Mouse (Mus musculus) intestine, embryonic 14.5 days (tissue): ENCODE measurements around the gene 4930522L14Rik. TPM values are rescaled to one million over a fixed set of nuclear protein-coding genes. Genes with fewer than 3 reads are reported as not detected.
"Not testable (repeated sequence)": the region's sequence is repeated elsewhere in the genome, so short reads cannot be mapped to it uniquely, and the experiment has no call there.

Experiments
- ATAC-seq: fragments of 200-750 bp; cut with Nextera tagmentation; replicated peaks from 2 replicates; pipeline ENCODE4 v1.8.0; 2017; ENCODE audit warnings: low read depth, moderate number of reproducible peaks, moderate TSS enrichment, moderate library complexity; ENCODE audit not compliant: low FRiP score, low TSS enrichment
- DNase-seq: peaks from one replicate; pipeline ENCODE4 v3.0.0-alpha.2; 2018; ENCODE audit warnings: low spot score
- H3K27ac ChIP-seq: fragments of 300-500 bp; sonication (generic); 2 replicates; pipeline ENCODE4 v1.5.1; 2014; ENCODE audit warnings: low read depth, mild to moderate bottlenecking, control low read depth
- H3K27me3 ChIP-seq: fragments of 300-500 bp; sonication (generic); replicated peaks from 2 replicates; pipeline ENCODE4 v1.6.1; 2014; ENCODE audit warnings: low read length, control low read depth; ENCODE audit not compliant: control insufficient read depth, insufficient read depth
- H3K36me3 ChIP-seq: fragments of 300-500 bp; sonication (generic); 2 replicates; pipeline ENCODE4 v1.6.1; 2014; ENCODE audit warnings: low read length, control low read depth; ENCODE audit not compliant: control insufficient read depth, insufficient read depth
- H3K4me1 ChIP-seq: fragments of 300-500 bp; sonication (generic); replicated peaks from 2 replicates; pipeline ENCODE4 v1.6.1; 2014; ENCODE audit warnings: low read length, control low read depth, mixed read lengths; ENCODE audit not compliant: control insufficient read depth, insufficient read depth
- H3K4me2 ChIP-seq: fragments of 300-500 bp; sonication (generic); 2 replicates; pipeline ENCODE4 v1.6.1; 2014; ENCODE audit warnings: low read length
- H3K4me3 ChIP-seq: fragments of 300-500 bp; sonication (generic); 2 replicates; pipeline ENCODE4 v1.5.1; 2014; ENCODE audit warnings: low read depth, low read length, control low read depth, mixed read lengths
- H3K9ac ChIP-seq: fragments of 300-500 bp; sonication (generic); 2 replicates; pipeline ENCODE4 v1.6.1; 2014; ENCODE audit warnings: mild to moderate bottlenecking, low read length
- H3K9me3 ChIP-seq: fragments of 300-500 bp; sonication (generic); 2 replicates; pipeline ENCODE4 v1.6.1; 2016; ENCODE audit warnings: low read length, control low read depth; ENCODE audit not compliant: control insufficient read depth
- WGBS: fragments of 180-500 bp; shearing (Covaris S2); extraction: QIAGEN DNeasy Blood & Tissue Kit; methylation state at CpG from one replicate; pipeline ENCODE4 v1.1.7; 2014; 5-methylcytosine and 5-hydroxymethylcytosine counted together
- polyA plus RNA-seq: library from polyadenylated mRNA; unstranded; fragments of >200 nt; fragmentation: Nextera tagmentation; extraction: Ambion mirVana; gene quantifications from 2 replicates; pipeline ENCODE4 v1.2.1, GENCODE M21; 2014

4930522L14Rik gene
- polyA plus RNA-seq: 12.1 and 13.1 TPM in 2 replicates

- not testable (repeated sequence) for H3K36me3 ChIP-seq, H3K27me3 ChIP-seq, H3K27ac ChIP-seq, H3K4me1 ChIP-seq, H3K9me3 ChIP-seq
- H3K4me2 ChIP-seq: peak within 1 kb of the TSS; percentile 51
- H3K9ac ChIP-seq: peak within 1 kb of the TSS; percentile 60
- H3K4me3 ChIP-seq: peak within 1 kb of the TSS; percentile 58
- ATAC-seq (peak; percentile 97), DNase-seq (peak; percentile 79)
- WGBS: under 1% methylated on average over 23 of the region's 25 CpGs
These were observed at the start of gene 4930522L14Rik for GRCm38 (mm10) chr5:109751391-109752071. Gene 4930522L14Rik (minus strand): TSS chr5:109751886.

GRCm38 (mm10) chr5:109801466-109801865 is 49.8 kb upstream of the 4930522L14Rik start:
- H3K36me3 ChIP-seq, H3K9ac ChIP-seq, H3K27ac ChIP-seq, H3K27me3 ChIP-seq, ATAC-seq, H3K4me3 ChIP-seq, DNase-seq, H3K9me3 ChIP-seq, H3K4me1 ChIP-seq, H3K4me2 ChIP-seq: not testable (repeated sequence)

GRCm38 (mm10) chr5:109799948-109800347 is 48.3 kb upstream of the 4930522L14Rik start:
- H3K27ac ChIP-seq, DNase-seq, ATAC-seq, H3K4me1 ChIP-seq, H3K4me2 ChIP-seq, H3K9me3 ChIP-seq, H3K4me3 ChIP-seq, H3K9ac ChIP-seq, H3K36me3 ChIP-seq, H3K27me3 ChIP-seq: not testable (repeated sequence)
- 68% methylated on average over 2 of the region's 2 CpGs for WGBS

- H3K4me2 ChIP-seq, H3K27ac ChIP-seq, H3K27me3 ChIP-seq, DNase-seq, H3K4me1 ChIP-seq, H3K9me3 ChIP-seq, H3K9ac ChIP-seq, H3K4me3 ChIP-seq, H3K36me3 ChIP-seq, ATAC-seq: not testable (repeated sequence)
- 93% methylated on average over 3 of the region's 3 CpGs for WGBS
These were observed 45.3 kb upstream of the 4930522L14Rik start for GRCm38 (mm10) chr5:109797017-109797416.

GRCm38 (mm10) chr5:109795967-109796652 is 44.4 kb upstream of the 4930522L14Rik start:
- Histone ChIP-seq H3K27ac (0 out of 2 replicates have a peak overlapping the region, but pooled peaks have one; percentile 38), H3K4me3 (peak overlapping the region; percentile 61), H3K4me2 (peak overlapping the region; percentile 52), H3K9ac (peak overlapping the region; percentile 65)
- H3K9me3 ChIP-seq, H3K27me3 ChIP-seq, H3K36me3 ChIP-seq, H3K4me1 ChIP-seq: not testable (repeated sequence)
- under 1% methylated on average over 25 of the region's 25 CpGs for WGBS
- DNase-seq: peak; percentile 82
- ATAC-seq: peak; percentile 95

- ATAC-seq: peak; percentile 38; the same call in 1 of the 2 replicates
- not testable (repeated sequence) for H3K9ac ChIP-seq, DNase-seq, H3K27me3 ChIP-seq, H3K27ac ChIP-seq, H3K4me1 ChIP-seq, H3K36me3 ChIP-seq, H3K4me3 ChIP-seq, H3K9me3 ChIP-seq
- 57% methylated on average over 4 of the region's 4 CpGs for WGBS
- peak overlapping the region; percentile 32; the same call in 1 of the 2 replicates for H3K4me2 ChIP-seq
These were observed 541 bp upstream of the 4930522L14Rik start for GRCm38 (mm10) chr5:109752073-109752780.

GRCm38 (mm10) chr5:109745081-109745480 is 6.6 kb downstream of the 4930522L14Rik start:
- not testable (repeated sequence) for H3K9me3 ChIP-seq, DNase-seq, H3K27ac ChIP-seq, H3K4me3 ChIP-seq, H3K4me2 ChIP-seq, H3K9ac ChIP-seq, ATAC-seq, H3K36me3 ChIP-seq, H3K27me3 ChIP-seq, H3K4me1 ChIP-seq
- WGBS: 97% methylated on average over 1 of the region's 1 CpGs

- WGBS: 42% methylated on average over 3 of the region's 3 CpGs
- DNase-seq, ATAC-seq, H3K9ac ChIP-seq, H3K36me3 ChIP-seq, H3K27me3 ChIP-seq, H3K27ac ChIP-seq, H3K4me3 ChIP-seq, H3K4me2 ChIP-seq, H3K9me3 ChIP-seq, H3K4me1 ChIP-seq: not testable (repeated sequence)
These were observed 34.3 kb downstream of the 4930522L14Rik start for GRCm38 (mm10) chr5:109717341-109717740.
